Mouse (Mus musculus) limb, embryonic 15.5 days (tissue): ENCODE data around the gene Mrgprd. TPM values are rescaled to one million over a fixed set of nuclear protein-coding genes. Genes with fewer than 3 reads are reported as not detected.

ENCODE experiments used
- ATAC-seq: fragments of 200-750 bp; cut with Nextera tagmentation; 2 replicates; pipeline ENCODE4 v1.8.0; 2017; ENCODE audit warnings: low read depth, moderate TSS enrichment; ENCODE audit not compliant: insufficient number of reproducible peaks, low FRiP score, low TSS enrichment
- H3K27ac ChIP-seq: fragments of 300-500 bp; sonication (generic); 2 replicates; pipeline ENCODE4 v1.5.1; 2015; ENCODE audit warnings: moderate library complexity, mild to moderate bottlenecking, inconsistent platforms
- H3K27me3 ChIP-seq: fragments of 300-500 bp; sonication (generic); 2 replicates; pipeline ENCODE4 v1.6.1; 2015; ENCODE audit warnings: inconsistent platforms
- H3K36me3 ChIP-seq: fragments of 300-500 bp; sonication (generic); 2 replicates; pipeline ENCODE4 v1.6.1; 2015; ENCODE audit warnings: inconsistent platforms
- H3K4me1 ChIP-seq: fragments of 300-500 bp; sonication (generic); 2 replicates; pipeline ENCODE4 v1.6.1; 2015; ENCODE audit warnings: inconsistent platforms
- H3K4me2 ChIP-seq: fragments of 300-500 bp; sonication (generic); 2 replicates; pipeline ENCODE4 v1.6.1; 2015; ENCODE audit warnings: mild to moderate bottlenecking, inconsistent platforms
- H3K4me3 ChIP-seq: fragments of 300-500 bp; sonication (generic); 2 replicates; pipeline ENCODE4 v1.5.1; 2015; ENCODE audit warnings: mild to moderate bottlenecking, inconsistent platforms
- H3K9ac ChIP-seq: fragments of 300-500 bp; sonication (generic); 2 replicates; pipeline ENCODE4 v1.6.1; 2015; ENCODE audit warnings: inconsistent platforms
- H3K9me3 ChIP-seq: fragments of 300-500 bp; sonication (generic); 2 replicates; pipeline ENCODE4 v1.6.1; 2016; ENCODE audit warnings: inconsistent platforms
- WGBS: fragments of 180-500 bp; shearing (Covaris S2); methylation state at CpG from one replicate; pipeline ENCODE4 v1.1.7; 2015; 5-methylcytosine and 5-hydroxymethylcytosine counted together
- polyA plus RNA-seq: library from polyadenylated mRNA; unstranded; fragments of >200 nt; fragmentation: Nextera tagmentation; extraction: Ambion mirVana; gene quantifications from 2 replicates; pipeline ENCODE4 v1.2.1, GENCODE M21; 2015

Mrgprd gene
- polyA plus RNA-seq, 1 experiment from 2014 or later = not detected

- Histone ChIP-seq H3K36me3 (no peaks in the 10 kb centered on the region), H3K9me3 (no peaks in the 10 kb centered on the region), H3K27me3 (no peaks in the 10 kb centered on the region), H3K27ac (no peak overlapping the region), H3K4me3 (no peak overlapping the region), H3K4me2 (no peak overlapping the region), H3K9ac (no peak overlapping the region), H3K4me1 (peaks cover 4% of the 10 kb centered on the region)
- ATAC-seq = no peak
- 77% methylated on average over 30 of the region's 30 CpGs for WGBS
Observed at GRCm38 (mm10) chr7:145308061-145308675, 6.5 kb upstream of the Mrgprd start.

- no peak overlapping the region for H3K4me3 ChIP-seq
- no peaks in the 10 kb centered on the region for H3K9me3 ChIP-seq
- no peak overlapping the region for H3K27ac ChIP-seq
- WGBS = 64% methylated on average over 4 of the region's 4 CpGs
- no peak for ATAC-seq
- no peaks in the 10 kb centered on the region for H3K36me3 ChIP-seq
- H3K9ac ChIP-seq = no peak overlapping the region
- H3K4me2 ChIP-seq = no peak overlapping the region
- H3K4me1 ChIP-seq = no peaks in the 10 kb centered on the region
- H3K27me3 ChIP-seq = no peaks in the 10 kb centered on the region
Observed at GRCm38 (mm10) chr7:145308866-145309265, 5.8 kb upstream of the Mrgprd start.

DNA sequence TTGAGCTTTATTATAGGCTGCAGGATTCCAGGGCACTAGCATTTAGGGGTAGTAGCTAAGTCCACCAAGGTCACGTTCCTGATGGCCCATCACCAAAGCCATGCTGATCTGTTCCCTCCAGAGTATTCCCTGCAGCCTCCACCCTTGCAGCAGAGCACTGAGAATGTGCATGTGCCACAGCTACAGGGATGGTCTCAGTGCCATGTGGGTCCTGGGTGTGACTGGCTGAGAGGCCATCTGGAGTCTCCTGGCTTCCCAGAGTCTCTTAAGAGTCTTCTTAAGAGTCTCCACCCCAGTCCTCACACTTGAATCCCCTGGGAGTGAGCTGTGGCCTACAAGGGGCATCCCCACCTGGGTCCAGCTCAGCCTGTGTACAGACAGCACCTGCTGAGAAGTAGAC, 4.8 kb upstream of the Mrgprd start:
- Histone ChIP-seq H3K27me3 (no peaks in the 10 kb centered on the region), H3K9me3 (no peaks in the 10 kb centered on the region), H3K4me3 (no peak overlapping the region), H3K27ac (no peak overlapping the region), H3K4me2 (no peak overlapping the region), H3K9ac (no peak overlapping the region), H3K36me3 (no peaks in the 10 kb centered on the region), H3K4me1 (no peaks in the 10 kb centered on the region)
- 67% methylated on average over 1 of the region's 1 CpGs for WGBS
- ATAC-seq = no peak

- Histone ChIP-seq H3K27me3 (no peaks in the 10 kb centered on the region), H3K9ac (no peak overlapping the region), H3K4me2 (no peak overlapping the region), H3K4me1 (no peaks in the 10 kb centered on the region), H3K4me3 (no peak overlapping the region), H3K9me3 (no peaks in the 10 kb centered on the region), H3K36me3 (no peaks in the 10 kb centered on the region), H3K27ac (no peak overlapping the region)
- no peak for ATAC-seq
- WGBS = 59% methylated on average over 5 of the region's 5 CpGs
Observed at GRCm38 (mm10) chr7:145310526-145310925, 4.1 kb upstream of the Mrgprd start.

GRCm38 (mm10) chr7:145312137-145312536, 2.5 kb upstream of the Mrgprd start:
- WGBS = 71% methylated on average over 3 of the region's 3 CpGs
- H3K4me1 ChIP-seq = no peaks in the 10 kb centered on the region

GRCm38 (mm10) chr7:145317522-145317921, 2.9 kb downstream of the Mrgprd start:
- WGBS = 67% methylated on average over 4 of the region's 4 CpGs
- H3K27ac ChIP-seq = no peak overlapping the region
- no peaks in the 10 kb centered on the region for H3K9me3 ChIP-seq
- no peak for ATAC-seq
- H3K9ac ChIP-seq = no peak overlapping the region
- no peak overlapping the region for H3K4me2 ChIP-seq
- H3K36me3 ChIP-seq = no peaks in the 10 kb centered on the region
- no peaks in the 10 kb centered on the region for H3K27me3 ChIP-seq
- H3K4me3 ChIP-seq = no peak overlapping the region
- H3K4me1 ChIP-seq = no peaks in the 10 kb centered on the region

More at GRCm38 (mm10) chr7:145312137-145312536, 2.5 kb upstream of the Mrgprd start:
- H3K27me3 ChIP-seq = no peaks in the 10 kb centered on the region
- no peak overlapping the region for H3K4me2 ChIP-seq
- no peak overlapping the region for H3K4me3 ChIP-seq
- no peaks in the 10 kb centered on the region for H3K9me3 ChIP-seq
- H3K9ac ChIP-seq = no peak overlapping the region
- H3K27ac ChIP-seq = no peak overlapping the region
- ATAC-seq = no peak
- no peaks in the 10 kb centered on the region for H3K36me3 ChIP-seq

DNA sequence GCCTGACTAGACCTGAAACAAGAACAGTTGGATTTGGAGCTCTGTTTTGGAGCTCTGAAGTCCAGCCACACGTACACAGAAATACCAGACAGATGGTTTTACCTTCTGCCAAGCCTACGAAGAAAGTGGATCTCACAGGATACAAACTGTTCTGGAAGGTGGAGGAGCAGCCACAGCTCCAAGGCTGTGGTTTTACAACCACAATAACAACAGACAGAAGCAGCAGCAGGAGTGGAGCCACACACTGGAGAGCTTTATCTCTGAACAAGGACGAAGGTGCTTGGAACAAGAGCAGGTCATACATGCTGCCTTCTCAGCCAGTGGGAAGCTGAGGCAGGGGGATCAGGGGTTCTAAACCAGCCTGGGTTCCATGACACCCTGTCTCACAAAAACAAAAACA, 4.8 kb downstream of the Mrgprd start:
- WGBS = 43% methylated on average over 3 of the region's 3 CpGs
- Histone ChIP-seq H3K4me2 (no peak overlapping the region), H3K27ac (no peak overlapping the region), H3K27me3 (no peaks in the 10 kb centered on the region), H3K4me3 (no peak overlapping the region), H3K9ac (no peak overlapping the region), H3K9me3 (no peaks in the 10 kb centered on the region), H3K36me3 (no peaks in the 10 kb centered on the region), H3K4me1 (no peaks in the 10 kb centered on the region)
- no peak for ATAC-seq

DNA sequence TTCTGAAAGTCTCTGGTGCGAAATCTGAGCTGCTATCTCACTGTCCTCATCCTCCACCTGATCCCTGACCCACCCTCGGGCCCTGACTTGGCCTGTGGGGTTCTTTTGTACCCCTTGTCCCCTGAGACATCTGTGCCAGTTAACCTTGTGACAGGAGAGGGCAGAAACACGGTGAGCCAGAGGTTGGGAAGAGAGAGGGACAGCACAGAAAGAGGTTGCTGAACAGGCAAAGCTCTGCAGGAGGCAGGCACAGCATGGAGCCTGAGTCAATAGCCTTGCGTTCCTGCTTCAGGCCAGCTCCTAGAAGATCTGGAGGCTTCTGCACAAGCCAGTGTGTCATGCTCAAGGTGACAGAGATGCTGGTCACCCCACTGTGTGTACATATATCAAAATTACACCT, 9.0 kb downstream of the Mrgprd start:
- Histone ChIP-seq H3K4me3 (no peak overlapping the region), H3K36me3 (no peaks in the 10 kb centered on the region), H3K9me3 (no peaks in the 10 kb centered on the region), H3K4me2 (no peak overlapping the region), H3K27ac (no peak overlapping the region), H3K27me3 (no peaks in the 10 kb centered on the region), H3K4me1 (no peaks in the 10 kb centered on the region), H3K9ac (no peak overlapping the region)
- WGBS = 36% methylated on average over 4 of the region's 4 CpGs
- ATAC-seq = no peak

DNA sequence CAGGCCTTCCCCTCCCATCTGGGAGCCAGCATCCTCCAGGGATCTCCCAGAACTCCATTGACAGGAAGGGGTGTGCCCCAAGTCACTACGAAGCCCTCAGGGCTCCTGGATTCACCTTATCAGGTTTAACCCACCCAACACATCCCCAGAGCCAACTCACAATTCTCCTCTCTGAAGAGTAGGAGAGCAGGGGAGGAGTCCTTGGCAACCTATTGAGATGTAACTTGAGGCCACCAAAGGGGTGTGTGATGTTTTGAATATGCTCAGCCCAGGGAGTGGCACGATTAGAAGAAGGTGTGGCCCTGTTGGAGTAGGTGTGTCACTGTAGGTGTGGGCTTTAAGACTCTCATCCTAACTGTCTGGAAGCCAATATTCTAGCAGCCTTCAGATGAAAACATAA, 11.1 kb downstream of the Mrgprd start:
- H3K4me1 ChIP-seq = peaks cover 15% of the 10 kb centered on the region
- ATAC-seq = no peak
- no peak overlapping the region for H3K4me3 ChIP-seq
- no peak overlapping the region for H3K9ac ChIP-seq
- H3K4me2 ChIP-seq = no peak overlapping the region
- no peaks in the 10 kb centered on the region for H3K9me3 ChIP-seq
- H3K27ac ChIP-seq = no peak overlapping the region
- no peaks in the 10 kb centered on the region for H3K36me3 ChIP-seq
- no peaks in the 10 kb centered on the region for H3K27me3 ChIP-seq
- 30% methylated on average over 2 of the region's 2 CpGs for WGBS

- H3K27ac ChIP-seq = peak overlapping the region; percentile 81
- WGBS = 28% methylated on average over 2 of the region's 2 CpGs
- no peaks in the 10 kb centered on the region for H3K27me3 ChIP-seq
- no peak overlapping the region for H3K4me3 ChIP-seq
- H3K36me3 ChIP-seq = no peaks in the 10 kb centered on the region
- 0 out of 2 replicates have a peak, but pooled peaks have one; percentile 48 for ATAC-seq
- peaks cover 52% of the 10 kb centered on the region for H3K4me1 ChIP-seq
- H3K9ac ChIP-seq = no peak overlapping the region
- no peaks in the 10 kb centered on the region for H3K9me3 ChIP-seq
- no peak overlapping the region for H3K4me2 ChIP-seq
Observed at GRCm38 (mm10) chr7:145329982-145330381, 15.3 kb downstream of the Mrgprd start.

- Histone ChIP-seq H3K9ac (no peak overlapping the region), H3K9me3 (no peaks in the 10 kb centered on the region), H3K36me3 (no peaks in the 10 kb centered on the region), H3K4me3 (no peak overlapping the region), H3K4me2 (no peak overlapping the region), H3K4me1 (peaks cover 56% of the 10 kb centered on the region), H3K27me3 (no peaks in the 10 kb centered on the region), H3K27ac (peak overlapping the region; percentile 81)
- ATAC-seq = no peak
- WGBS = 43% methylated on average over 2 of the region's 2 CpGs
Observed at GRCm38 (mm10) chr7:145330641-145331040, 16.0 kb downstream of the Mrgprd start.

DNA sequence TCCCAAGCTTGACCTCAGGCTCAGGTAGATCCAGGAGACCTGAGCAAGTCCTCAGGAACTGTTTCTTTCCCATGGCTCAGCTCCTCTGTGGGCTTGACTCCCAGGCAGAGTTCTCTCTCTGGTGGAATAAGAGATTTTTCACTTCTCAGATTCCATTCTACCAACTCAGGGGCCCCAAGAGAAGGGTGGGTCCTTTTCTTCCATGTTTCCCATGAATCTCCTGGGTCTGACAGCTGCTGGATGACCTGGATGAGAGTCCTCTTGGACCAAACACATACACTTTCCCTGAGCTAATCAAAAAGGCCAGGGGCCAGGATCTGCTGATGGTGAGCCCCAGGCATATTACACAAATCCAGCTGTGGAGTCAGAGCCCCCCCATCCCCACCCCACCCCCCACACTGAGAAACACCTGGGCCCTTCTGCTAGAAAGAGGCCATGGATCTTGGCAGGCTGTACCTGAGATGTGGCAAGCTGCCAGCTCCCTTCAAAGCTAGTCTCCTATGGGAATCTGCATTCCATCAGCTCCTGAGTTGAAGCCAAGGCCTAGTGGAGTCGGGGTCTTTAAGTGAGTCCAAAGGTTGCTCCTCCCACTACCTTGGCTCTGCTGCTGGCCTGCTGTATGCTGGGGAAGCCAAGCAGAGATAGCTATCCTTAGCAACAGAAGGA, 17.9 kb downstream of the Mrgprd start:
- peak; percentile 59 for ATAC-seq
- H3K4me2 ChIP-seq = no peak overlapping the region
- no peaks in the 10 kb centered on the region for H3K27me3 ChIP-seq
- no peaks in the 10 kb centered on the region for H3K36me3 ChIP-seq
- 15% methylated on average over 1 of the region's 1 CpGs for WGBS
- H3K27ac ChIP-seq = peak overlapping the region; percentile 74
- H3K9ac ChIP-seq = no peak overlapping the region
- no peaks in the 10 kb centered on the region for H3K9me3 ChIP-seq
- no peak overlapping the region for H3K4me3 ChIP-seq
- peaks cover 56% of the 10 kb centered on the region for H3K4me1 ChIP-seq
